Mouse (Mus musculus) hindbrain, embryonic 14.5 days (tissue): ENCODE data around the gene Kctd13. TPM values are rescaled to one million over a fixed set of nuclear protein-coding genes. Genes with fewer than 3 reads are reported as not detected.

Source experiments
- ATAC-seq: fragments of 200-750 bp; cut with Nextera tagmentation; 2 replicates; pipeline ENCODE4 v1.8.0; 2017; ENCODE audit warnings: moderate number of reproducible peaks, mild to moderate bottlenecking, moderate TSS enrichment, moderate library complexity; ENCODE audit not compliant: low FRiP score
- DNase-seq: peaks from one replicate; pipeline ENCODE4 v3.0.0-alpha.2; 2015; ENCODE audit warnings: low spot score
- H3K27ac ChIP-seq: fragments of 300-500 bp; sonication (generic); 2 replicates; pipeline ENCODE4 v1.5.1; 2014; ENCODE audit warnings: mild to moderate bottlenecking, moderate library complexity
- H3K27me3 ChIP-seq: fragments of 300-500 bp; sonication (generic); 2 replicates; pipeline ENCODE4 v1.6.1; 2014; ENCODE audit warnings: mild to moderate bottlenecking, low read length, mixed read lengths; ENCODE audit not compliant: control insufficient read depth, insufficient read depth
- H3K36me3 ChIP-seq: fragments of 300-500 bp; sonication (generic); replicated peaks from 2 replicates; pipeline ENCODE4 v1.6.1; 2014; ENCODE audit not compliant: control insufficient read depth, insufficient read depth
- H3K4me1 ChIP-seq: fragments of 300-500 bp; sonication (generic); replicated peaks from 2 replicates; pipeline ENCODE4 v1.6.1; 2014; ENCODE audit warnings: antibody characterized with exemption, low read length, mixed read lengths; ENCODE audit not compliant: control insufficient read depth, insufficient read depth
- H3K4me2 ChIP-seq: fragments of 300-500 bp; sonication (generic); replicated peaks from 2 replicates; pipeline ENCODE4 v1.6.1; 2014; ENCODE audit warnings: mild to moderate bottlenecking, moderate library complexity
- H3K4me3 ChIP-seq: fragments of 300-500 bp; sonication (generic); replicated peaks from 2 replicates; pipeline ENCODE4 v1.5.1; 2014; ENCODE audit warnings: mild to moderate bottlenecking, low read length
- H3K9ac ChIP-seq: fragments of 300-500 bp; sonication (generic); 2 replicates; pipeline ENCODE4 v1.6.1; 2014
- H3K9me3 ChIP-seq: fragments of 300-500 bp; sonication (generic); 2 replicates; pipeline ENCODE4 v1.6.1; 2016; ENCODE audit warnings: low read length; ENCODE audit not compliant: control insufficient read depth
- whole genome bisulfite sequencing: fragments of 180-500 bp; shearing (Covaris S2); extraction: QIAGEN DNeasy Blood & Tissue Kit; methylation state at CpG from one replicate; pipeline ENCODE4 v1.1.7; 2014; 5-methylcytosine and 5-hydroxymethylcytosine counted together
- polyA plus RNA-seq: library from polyadenylated mRNA; unstranded; fragments of >200 nt; fragmentation: Nextera tagmentation; extraction: Ambion mirVana; gene quantifications from 2 replicates; pipeline ENCODE4 v1.2.1, GENCODE M21; 2014

Kctd13 gene
- polyA plus RNA-seq, 1 experiment from 2014 or later, result 102 TPM

DNA sequence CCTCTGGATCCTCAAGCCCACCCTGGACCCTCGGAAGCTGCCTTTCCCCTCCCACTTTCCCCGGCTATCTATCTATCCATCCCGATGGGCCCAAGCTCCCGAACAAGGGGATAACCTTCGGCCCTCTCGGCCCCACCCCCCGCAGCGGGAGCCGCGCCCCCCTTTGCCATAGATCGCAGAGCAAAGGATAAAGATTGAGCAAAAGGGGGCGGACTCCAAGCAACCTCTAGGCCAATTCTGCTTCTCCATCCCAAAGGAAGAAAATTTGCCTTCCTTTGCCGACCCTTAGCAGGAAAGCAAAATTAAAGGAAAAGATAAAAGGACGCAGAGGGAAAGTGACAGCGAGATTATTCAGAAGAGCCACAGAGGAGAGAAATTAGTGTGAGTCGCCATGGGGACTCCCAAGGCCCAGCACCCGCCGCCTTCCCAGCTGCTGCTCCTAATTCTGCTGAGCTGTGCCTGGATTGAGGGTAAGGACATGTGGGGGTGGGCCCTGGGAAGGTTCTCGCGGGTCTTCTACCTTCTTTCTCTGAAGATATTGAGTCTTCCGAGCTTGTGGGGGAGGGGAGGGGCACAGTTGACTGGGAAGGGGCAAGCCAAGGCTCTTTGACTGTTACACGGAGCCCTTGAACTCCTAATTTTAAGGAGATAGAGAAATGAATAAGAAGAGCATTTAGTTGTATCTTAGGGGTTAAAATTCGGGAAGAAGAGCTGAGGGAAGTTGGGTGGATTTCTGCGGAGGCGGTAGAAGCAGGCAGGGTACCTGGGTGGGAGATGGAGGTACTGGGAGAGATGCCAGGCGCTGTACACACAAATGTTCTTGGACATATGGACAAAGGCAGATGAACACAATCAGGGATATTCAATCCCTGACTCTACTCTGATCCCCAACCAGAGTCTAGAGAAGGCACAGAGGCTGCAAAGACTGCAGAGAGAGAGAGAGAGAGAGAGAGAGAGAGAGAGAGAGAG, 22.3 kb downstream of the Kctd13 start:
- WGBS, result 3% methylated on average over 26 of the region's 26 CpGs
- peak; percentile 1; the same call in 1 of the 2 replicates for ATAC-seq

DNA sequence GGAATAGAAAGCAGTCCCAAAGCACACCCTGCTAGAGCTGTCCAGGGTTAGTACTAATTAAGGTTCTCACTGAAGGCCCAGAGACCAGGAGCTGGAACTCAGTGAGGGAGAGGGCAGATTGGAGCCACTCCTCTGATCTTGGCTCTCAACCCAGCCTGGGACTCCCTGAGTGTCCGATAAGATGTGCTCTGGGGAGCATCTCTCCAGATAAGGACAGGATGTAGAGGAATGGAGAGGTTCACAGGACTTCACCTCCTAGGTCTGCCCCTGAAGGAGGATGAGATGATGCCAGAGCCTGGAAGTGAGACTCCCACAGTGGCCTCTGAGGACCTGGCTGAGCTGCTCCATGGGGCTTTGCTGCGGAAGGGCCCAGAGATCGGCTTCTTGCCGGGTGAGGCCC, 23.1 kb downstream of the Kctd13 start:
- 25% methylated on average over 4 of the region's 4 CpGs for WGBS
- no peak for ATAC-seq
- Histone ChIP-seq H3K4me1 (peaks cover 41% of the 10 kb centered on the region), H3K36me3 (peaks cover 37% of the 10 kb centered on the region), H3K27me3 (no peaks in the 10 kb centered on the region), H3K4me3 (peak overlapping the region; percentile 56), H3K27ac (peak overlapping the region; percentile 94), H3K9me3 (no peaks in the 10 kb centered on the region), H3K4me2 (peak overlapping the region; percentile 94), H3K9ac (peak overlapping the region; percentile 78)
- no peak for DNase-seq

More for the DNA sequence above, 22.3 kb downstream of the Kctd13 start:
- Histone ChIP-seq H3K4me3 (peak overlapping the region; percentile 56), H3K36me3 (peaks cover 36% of the 10 kb centered on the region), H3K4me1 (peaks cover 41% of the 10 kb centered on the region), H3K9ac (peak overlapping the region; percentile 78), H3K9me3 (no peaks in the 10 kb centered on the region), H3K4me2 (peak overlapping the region; percentile 94), H3K27ac (peak overlapping the region; percentile 94), H3K27me3 (no peaks in the 10 kb centered on the region)
- no peak for DNase-seq

DNA sequence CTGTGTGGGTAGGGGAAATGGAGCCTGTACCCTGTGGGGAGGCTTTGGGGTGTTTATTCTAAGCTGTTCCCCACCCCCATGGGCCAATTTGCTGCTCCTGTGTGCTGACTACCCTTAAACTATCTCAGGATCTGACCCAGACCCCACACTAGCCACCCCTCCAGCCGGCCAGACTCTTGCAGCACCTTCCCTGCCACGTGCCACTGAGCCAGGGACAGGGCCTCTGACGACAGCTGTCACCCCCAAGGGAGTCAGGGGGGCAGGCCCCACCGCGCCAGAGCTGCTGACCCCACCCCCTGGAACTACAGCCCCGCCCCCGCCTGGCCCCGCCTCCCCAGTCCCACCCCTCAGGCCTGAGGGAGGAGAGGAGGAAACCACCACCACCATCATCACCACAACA, 24.0 kb downstream of the Kctd13 start:
- Histone ChIP-seq H3K9ac (peak overlapping the region; percentile 78), H3K36me3 (peaks cover 37% of the 10 kb centered on the region), H3K4me2 (peak overlapping the region; percentile 94), H3K4me3 (peak overlapping the region; percentile 56), H3K4me1 (peaks cover 36% of the 10 kb centered on the region), H3K9me3 (no peaks in the 10 kb centered on the region), H3K27me3 (no peaks in the 10 kb centered on the region), H3K27ac (no peak overlapping the region)
- ATAC-seq (no peak), DNase-seq (no peak)
- WGBS, result 1% methylated on average over 8 of the region's 8 CpGs

DNA sequence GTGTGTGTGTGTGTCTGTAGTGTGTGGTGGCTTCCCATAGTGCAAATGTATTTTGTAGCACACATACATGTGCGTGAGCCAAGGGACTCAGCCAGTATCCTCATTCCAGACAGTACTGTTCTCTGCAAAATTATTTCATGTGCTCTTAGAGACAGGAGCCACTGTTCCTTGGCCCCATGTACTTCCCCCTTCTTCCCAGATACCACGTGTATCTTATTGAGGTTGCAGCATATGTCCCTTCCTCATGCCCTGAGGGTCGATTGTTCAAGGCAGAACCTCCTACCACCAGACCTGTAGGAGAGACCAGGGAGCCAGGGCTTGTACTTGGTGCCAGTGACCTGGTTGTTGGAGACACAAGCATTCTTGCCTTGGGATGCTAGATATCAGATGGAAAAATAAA, 26.4 kb downstream of the Kctd13 start:
- Histone ChIP-seq H3K36me3 (peaks cover 62% of the 10 kb centered on the region), H3K9me3 (no peaks in the 10 kb centered on the region), H3K4me2 (no peak overlapping the region), H3K9ac (no peak overlapping the region), H3K4me1 (peaks cover 20% of the 10 kb centered on the region), H3K27ac (no peak overlapping the region), H3K4me3 (no peak overlapping the region), H3K27me3 (no peaks in the 10 kb centered on the region)
- ATAC-seq, result no peak
- 64% methylated on average over 3 of the region's 3 CpGs for WGBS
- no peak for DNase-seq

DNA sequence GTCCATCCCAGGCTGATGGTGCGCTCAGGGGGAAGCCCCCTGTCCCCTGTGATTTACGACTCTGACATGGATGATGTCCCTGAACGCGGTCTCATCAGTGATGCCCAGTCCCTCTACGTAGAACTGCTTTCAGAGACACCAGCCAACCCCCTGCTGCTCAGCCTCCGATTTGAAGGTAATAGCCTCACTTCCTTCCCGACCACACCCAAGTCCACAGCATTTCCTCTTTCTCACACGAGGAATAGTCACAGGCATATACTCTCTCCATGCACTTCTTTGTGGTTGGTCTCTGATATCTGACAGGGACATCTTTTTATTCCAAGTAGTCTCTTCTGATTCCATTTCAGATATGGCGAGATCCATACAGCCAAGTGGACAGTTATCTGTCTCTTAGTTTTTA, 31.1 kb downstream of the Kctd13 start:
- ATAC-seq, result no peak
- 0 out of 2 replicates have a peak, but pooled peaks cover 10% of the 10 kb centered on the region for H3K27me3 ChIP-seq
- DNase-seq, result no peak
- H3K36me3 ChIP-seq, result peaks cover 86% of the 10 kb centered on the region
- H3K9me3 ChIP-seq, result no peaks in the 10 kb centered on the region
- 64% methylated on average over 9 of the region's 9 CpGs for WGBS
- H3K4me1 ChIP-seq, result no peaks in the 10 kb centered on the region
- no peak overlapping the region for H3K9ac ChIP-seq
- H3K27ac ChIP-seq, result no peak overlapping the region
- H3K4me3 ChIP-seq, result no peak overlapping the region
- H3K4me2 ChIP-seq, result no peak overlapping the region

DNA sequence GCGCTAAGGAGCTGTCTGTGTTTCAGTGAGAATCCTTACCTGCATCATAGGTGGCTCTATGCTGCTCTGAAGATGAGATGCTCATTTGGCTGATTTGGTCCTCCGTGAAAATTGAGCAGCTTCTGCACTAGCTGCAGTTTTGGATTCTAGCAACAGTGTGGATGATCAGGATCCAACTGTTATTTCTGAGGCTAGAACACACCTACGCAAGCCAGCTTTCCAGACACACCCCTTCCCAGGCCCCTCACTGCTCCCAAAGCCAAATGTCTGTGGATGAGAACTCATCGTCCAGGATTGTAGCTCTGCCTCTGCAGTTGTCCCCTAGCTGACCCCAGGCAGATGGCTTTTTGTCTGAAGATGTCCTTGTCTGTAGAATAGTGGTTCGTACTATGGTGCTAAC, 32.4 kb downstream of the Kctd13 start:
- Histone ChIP-seq H3K27ac (no peak overlapping the region), H3K27me3 (0 out of 2 replicates have a peak, but pooled peaks cover 10% of the 10 kb centered on the region), H3K4me3 (no peak overlapping the region), H3K9me3 (no peaks in the 10 kb centered on the region), H3K36me3 (peaks cover 89% of the 10 kb centered on the region), H3K4me2 (no peak overlapping the region), H3K9ac (no peak overlapping the region), H3K4me1 (no peaks in the 10 kb centered on the region)
- 87% methylated on average over 5 of the region's 5 CpGs for WGBS
- ATAC-seq, result no peak
- no peak for DNase-seq

DNA sequence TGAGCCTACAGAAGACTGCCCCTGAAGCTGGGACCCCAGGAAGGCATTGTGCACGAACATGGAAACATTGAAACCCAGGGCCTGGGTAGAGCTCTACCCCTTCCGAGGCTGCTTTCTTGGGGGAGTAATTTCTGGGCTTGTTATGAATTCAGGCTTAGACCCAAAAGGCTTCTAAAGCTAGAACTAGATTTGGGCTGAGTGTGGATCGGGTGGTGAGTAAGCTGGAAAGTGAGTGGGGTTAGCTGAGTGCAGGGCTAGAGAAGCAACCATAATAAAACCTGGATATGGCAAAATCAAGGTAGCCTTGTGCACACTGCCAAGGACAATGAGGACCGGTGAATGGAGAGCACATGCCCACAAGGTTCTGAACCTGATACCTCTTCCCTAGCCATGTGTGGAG, 33.3 kb downstream of the Kctd13 start:
- 87% methylated on average over 4 of the region's 4 CpGs for WGBS
- H3K27me3 ChIP-seq, result 0 out of 2 replicates have a peak, but pooled peaks cover 10% of the 10 kb centered on the region
- no peak for ATAC-seq

DNA sequence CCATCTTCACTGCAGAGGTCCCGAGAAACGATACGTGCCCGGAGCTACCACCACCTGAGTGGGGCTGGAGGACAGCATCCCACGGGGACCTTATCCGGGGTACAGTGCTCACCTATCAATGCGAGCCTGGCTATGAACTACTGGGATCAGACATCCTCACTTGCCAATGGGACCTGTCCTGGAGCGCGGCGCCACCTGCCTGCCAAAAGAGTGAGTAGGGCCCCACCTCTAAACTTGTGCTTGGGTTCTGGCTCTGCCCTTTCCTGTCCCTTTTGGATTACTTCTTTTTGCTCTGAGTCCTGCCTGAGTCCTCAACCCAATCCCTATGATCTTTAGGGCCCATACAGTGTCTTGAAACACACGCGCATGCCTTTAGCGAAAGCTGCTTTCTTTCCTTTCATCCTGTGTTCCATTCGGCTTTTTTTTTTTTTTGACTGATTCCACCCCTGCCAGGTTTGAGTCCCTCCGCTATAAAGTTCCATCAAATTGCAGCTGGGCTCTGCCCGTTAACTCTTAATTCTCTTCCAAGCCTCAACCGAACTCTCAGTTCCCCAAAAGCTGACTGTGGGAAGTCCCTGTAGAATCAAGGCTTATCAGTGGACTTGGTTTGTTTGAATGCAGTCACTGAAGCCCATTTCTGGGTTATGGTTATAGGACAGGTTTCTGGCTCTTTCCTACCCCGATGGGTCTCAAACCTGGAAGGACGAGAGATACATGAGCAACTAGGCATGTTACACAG, 35.0 kb downstream of the Kctd13 start:
- no peaks in the 10 kb centered on the region for H3K9me3 ChIP-seq
- no peak overlapping the region for H3K9ac ChIP-seq
- no peaks in the 10 kb centered on the region for H3K4me1 ChIP-seq
- WGBS, result 32% methylated on average over 19 of the region's 19 CpGs
- ATAC-seq (no peak), DNase-seq (no peak)
- H3K36me3 ChIP-seq, result peaks cover 89% of the 10 kb centered on the region
- H3K4me2 ChIP-seq, result no peak overlapping the region
- no peak overlapping the region for H3K27ac ChIP-seq
- H3K4me3 ChIP-seq, result no peak overlapping the region
- 0 out of 2 replicates have a peak, but pooled peaks cover 10% of the 10 kb centered on the region for H3K27me3 ChIP-seq

More for the DNA sequence above, 33.3 kb downstream of the Kctd13 start:
- DNase-seq, result no peak
- Histone ChIP-seq H3K9ac (no peak overlapping the region), H3K36me3 (peaks cover 89% of the 10 kb centered on the region), H3K9me3 (no peaks in the 10 kb centered on the region), H3K4me2 (no peak overlapping the region), H3K4me1 (no peaks in the 10 kb centered on the region), H3K4me3 (no peak overlapping the region), H3K27ac (no peak overlapping the region)

DNA sequence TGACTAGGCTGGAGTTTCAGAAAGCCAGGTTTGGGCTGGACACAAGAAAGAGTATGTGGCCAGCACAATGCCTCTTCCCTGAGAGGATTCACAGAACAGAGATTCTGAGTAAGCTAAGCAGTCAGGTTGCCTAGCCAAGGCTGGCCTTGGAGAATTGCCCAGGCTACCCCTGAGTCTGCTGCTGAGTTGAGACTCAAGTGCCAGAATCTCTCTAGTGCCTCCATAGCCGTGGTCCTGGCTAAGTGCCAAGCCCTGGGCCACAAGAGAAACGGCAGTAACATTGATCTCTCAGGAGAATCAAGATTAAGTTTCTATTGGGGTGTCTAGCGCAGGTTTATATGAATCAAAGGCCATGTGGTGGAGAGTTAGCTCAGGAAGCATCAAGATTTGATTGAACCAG, 36.9 kb downstream of the Kctd13 start:
- Histone ChIP-seq H3K27me3 (0 out of 2 replicates have a peak, but pooled peaks cover 10% of the 10 kb centered on the region), H3K4me1 (no peaks in the 10 kb centered on the region), H3K4me2 (no peak overlapping the region), H3K36me3 (peaks cover 89% of the 10 kb centered on the region), H3K27ac (no peak overlapping the region), H3K9me3 (no peaks in the 10 kb centered on the region), H3K4me3 (no peak overlapping the region), H3K9ac (no peak overlapping the region)
- DNase-seq (no peak), ATAC-seq (no peak)
- 62% methylated on average over 3 of the region's 3 CpGs for WGBS
